8 mouse cellular contexts compared by ENCODE assay signal in the genomic region with DNA sequence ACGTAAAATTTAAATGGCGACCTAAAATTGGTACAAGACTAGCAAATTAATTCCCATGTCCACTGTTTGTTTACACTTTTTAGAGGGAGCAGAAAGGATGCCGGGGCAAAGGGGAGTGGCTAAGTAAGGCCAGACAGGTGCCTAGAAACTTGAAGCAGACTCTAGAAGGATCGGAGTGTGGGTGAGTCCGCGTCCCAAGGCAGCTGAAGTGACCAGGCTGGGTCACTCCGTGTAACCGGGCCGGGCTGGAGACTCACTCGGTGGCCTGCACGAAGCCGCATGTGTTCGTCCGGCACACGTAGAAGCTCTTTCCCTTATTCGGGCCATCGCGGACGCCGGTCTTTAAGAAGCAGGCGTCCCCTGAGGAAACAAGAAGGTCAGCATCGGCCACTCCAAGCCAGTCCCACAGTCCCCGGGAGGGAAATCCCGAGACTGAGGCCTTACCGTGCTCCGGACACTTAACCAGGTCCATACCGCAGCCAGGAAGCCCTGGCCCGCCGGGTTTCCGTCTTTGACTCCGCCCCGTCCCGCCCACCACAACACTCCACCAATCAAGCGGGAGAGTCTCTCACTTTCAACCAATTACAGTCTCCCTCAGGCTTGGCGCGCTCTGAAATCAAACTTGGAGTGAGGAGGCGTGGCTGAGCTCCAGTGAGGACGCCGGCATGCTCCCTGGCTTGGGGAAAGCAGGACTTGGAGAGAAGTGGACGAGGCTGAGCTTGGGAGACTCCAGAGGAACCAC. TPM values are rescaled to one million over a fixed set of nuclear protein-coding genes. Genes with fewer than 3 reads are reported as not detected.
DNase-seq lines count a peak whose midpoint lies in the region; ATAC-seq and TF ChIP-seq lines count a peak whose summit lies in the region.

Gene Ttf2, minus strand, starts transcription at position 488 of the 742 bp plus-strand sequence.

- H3K9ac ChIP-seq in CH12.LX (ENCODE audit: insufficient read depth, low read depth) = peak within 1 kb of the TSS; percentile 64
- peak within 1 kb of the TSS; percentile 78 for H3K9ac ChIP-seq in forebrain, embryonic 11.5 days (ENCODE audit: low read length)
- H3K9ac ChIP-seq in heart, embryonic 16.5 days (ENCODE audit: low read length) = peak within 1 kb of the TSS; percentile 80
- peak within 1 kb of the TSS; percentile 81 for H3K9ac ChIP-seq in liver, embryonic 15.5 days
- peak within 1 kb of the TSS; percentile 64 for H3K9ac ChIP-seq in neural tube, embryonic 12.5 days

- H3K36me3 ChIP-seq in CH12.LX (replicated peaks in 1 of 2; ENCODE audit: control insufficient read depth in 1 of 2, insufficient read depth in 1 of 2, low read length in 1 of 2) = peaks cover 8 to 34% of the 10 kb centered on the region in 2 experiments
- H3K36me3 ChIP-seq in forebrain, embryonic 11.5 days (ENCODE audit: control insufficient read depth, insufficient read depth, low read length) = no peaks in the 10 kb centered on the region
- no peaks in the 10 kb centered on the region for H3K36me3 ChIP-seq in heart, embryonic 16.5 days (ENCODE audit: control insufficient read depth, insufficient read depth)
- peaks cover 23% of the 10 kb centered on the region for H3K36me3 ChIP-seq in liver, embryonic 15.5 days (replicated peaks)
- no peaks in the 10 kb centered on the region for H3K36me3 ChIP-seq in neural tube, embryonic 12.5 days

- no peak for TF ChIP-seq CTCF in CH12.LX (conservative IDR thresholded peaks at IDR 0.05 in 1 of 2, IDR thresholded peaks at IDR 0.05 in 1 of 2; ENCODE audit: low read depth in 2 of 2, low read length in 2 of 2)

- peak within 1 kb of the TSS; percentile 81 to 94 (median 83) for H3K4me3 ChIP-seq in CH12.LX (replicated peaks in 1 of 3; ENCODE audit: low read depth in 2 of 3, low read length in 2 of 3, poor library complexity in 1 of 3)
- peak within 1 kb of the TSS; percentile 72 for H3K4me3 ChIP-seq in forebrain, embryonic 11.5 days (ENCODE audit: low read depth, low read length)
- H3K4me3 ChIP-seq in heart, embryonic 16.5 days (ENCODE audit: low read length) = peak within 1 kb of the TSS; percentile 75
- H3K4me3 ChIP-seq in liver, embryonic 15.5 days (replicated peaks) = peak within 1 kb of the TSS; percentile 95
- H3K4me3 ChIP-seq in neural tube, embryonic 12.5 days = peak within 1 kb of the TSS; percentile 67

- no peaks in the 10 kb centered on the region for H3K9me3 ChIP-seq in CH12.LX (replicated peaks; ENCODE audit: low read length)
- H3K9me3 ChIP-seq in forebrain, embryonic 11.5 days (ENCODE audit: control insufficient read depth, low read length) = no peaks in the 10 kb centered on the region
- no peaks in the 10 kb centered on the region for H3K9me3 ChIP-seq in heart, embryonic 16.5 days (replicated peaks; ENCODE audit: control insufficient read depth, low read length)
- no peaks in the 10 kb centered on the region for H3K9me3 ChIP-seq in liver, embryonic 15.5 days (replicated peaks)
- H3K9me3 ChIP-seq in neural tube, embryonic 12.5 days = no peaks in the 10 kb centered on the region

- dilution Hi-C loops in CH12.LX (cut with MboI; ENCODE audit: extremely low pct_ligation_motif_present, extremely low pct_unique_long_range_greater_than_20kb, low sequenced_read_pairs) = no loop called here

- peak; percentile 94 for DNase-seq in CH12.LX (ENCODE audit: extremely low read depth)
- peak; percentile 88 for DNase-seq in c-Kit-positive CD71-positive TER-119-negative erythroid progenitor cells, embryonic 14.5 days (ENCODE audit: low read depth)
- peak; percentile 95 for DNase-seq in forebrain, embryonic 11.5 days (ENCODE audit: low spot score)
- peak; percentile 93 to 97 for DNase-seq in kidney, postnatal 36 days
- peak; percentile 68 for DNase-seq in telencephalon, adult 2 months (ENCODE audit: low read depth, low spot score)

- TF ChIP-seq EP300 in CH12.LX (IDR thresholded peaks at IDR 0.05; ENCODE audit: low read length) = no peak

- in situ Hi-C loops in CH12.LX (cut with MboI; ENCODE audit: low pct_ligation_motif_present, low pct_unique_long_range_greater_than_20kb, low sequenced_read_pairs) = loop anchor here (25.0 kb wide), 1 partner anchor 843 kb away; no protein-coding TSS in a partner anchor

- H3K27ac ChIP-seq in CH12.LX (ENCODE audit: insufficient read depth, low read depth) = peak within 1 kb of the TSS; percentile 3; the same call in 1 of the 2 replicates
- no peak within 1 kb of the TSS for H3K27ac ChIP-seq in forebrain, embryonic 11.5 days (ENCODE audit: low read depth, low read length)
- no peak within 1 kb of the TSS for H3K27ac ChIP-seq in heart, embryonic 16.5 days (ENCODE audit: low read length)
- peak within 1 kb of the TSS; percentile 69 for H3K27ac ChIP-seq in liver, embryonic 15.5 days (replicated peaks)
- H3K27ac ChIP-seq in neural tube, embryonic 12.5 days = no peak within 1 kb of the TSS

- H3K4me1 ChIP-seq in CH12.LX (ENCODE audit: control insufficient read depth in 1 of 2, insufficient read depth in 2 of 2) = peaks cover 0 to 10% of the 10 kb centered on the region in 2 experiments; a peak in 2 of 4 replicates
- 0 out of 2 replicates have a peak, but pooled peaks cover 3% of the 10 kb centered on the region for H3K4me1 ChIP-seq in forebrain, embryonic 11.5 days (replicated peaks; ENCODE audit: control insufficient read depth, insufficient read depth, low read length)
- H3K4me1 ChIP-seq in heart, embryonic 16.5 days (ENCODE audit: control insufficient read depth, insufficient read depth, low read length) = peaks cover 8% of the 10 kb centered on the region; the same call in 1 of the 2 replicates
- peaks cover 18% of the 10 kb centered on the region for H3K4me1 ChIP-seq in liver, embryonic 15.5 days (replicated peaks)
- peaks cover 6% of the 10 kb centered on the region; the same call in 1 of the 2 replicates for H3K4me1 ChIP-seq in neural tube, embryonic 12.5 days

- TF ChIP-seq RAD21 in CH12.LX (IDR thresholded peaks at IDR 0.05; ENCODE audit: low read depth, low read length) = no peak

- TF ChIP-seq POLR2A in CH12.LX (IDR thresholded peaks at IDR 0.05; ENCODE audit: low read depth, low read length) = peak; percentile 90

- ATAC-seq in forebrain, embryonic 11.5 days (replicated peaks; ENCODE audit: low FRiP score) = peak; percentile 99
- ATAC-seq in heart, embryonic 16.5 days (replicated peaks; ENCODE audit: extremely low read depth, insufficient read depth, low FRiP score) = peak; percentile 99
- ATAC-seq in liver, embryonic 15.5 days (ENCODE audit: insufficient read depth) = peak; percentile 99
- peak; percentile 99 for ATAC-seq in neural tube, embryonic 12.5 days (ENCODE audit: low FRiP score, low read depth)

- H3K4me2 ChIP-seq in CH12.LX (ENCODE audit: insufficient read depth, low read depth, poor library complexity, severe bottlenecking) = peak within 1 kb of the TSS; percentile 97
- H3K4me2 ChIP-seq in forebrain, embryonic 11.5 days (ENCODE audit: low read depth, low read length, severe bottlenecking) = peak within 1 kb of the TSS; percentile 72
- peak within 1 kb of the TSS; percentile 90 for H3K4me2 ChIP-seq in heart, embryonic 16.5 days (ENCODE audit: low read depth, low read length)
- H3K4me2 ChIP-seq in liver, embryonic 15.5 days = peak within 1 kb of the TSS; percentile 90
- peak within 1 kb of the TSS; percentile 93 for H3K4me2 ChIP-seq in neural tube, embryonic 12.5 days (replicated peaks)

- WGBS in forebrain, embryonic 11.5 days = under 1% methylated on average over 40 of the region's 40 CpGs
- WGBS in heart, embryonic 16.5 days = under 1% methylated on average over 39 of the region's 40 CpGs
- under 1% methylated on average over 40 of the region's 40 CpGs for WGBS in liver, embryonic 15.5 days (ENCODE audit: insufficient replicate concordance)
- under 1% methylated on average over 40 of the region's 40 CpGs for WGBS in neural tube, embryonic 12.5 days

- no peaks in the 10 kb centered on the region for H3K27me3 ChIP-seq in CH12.LX (replicated peaks)
- H3K27me3 ChIP-seq in forebrain, embryonic 11.5 days (ENCODE audit: control insufficient read depth, insufficient read depth, low read length) = no peaks in the 10 kb centered on the region
- no peaks in the 10 kb centered on the region for H3K27me3 ChIP-seq in heart, embryonic 16.5 days (ENCODE audit: control insufficient read depth, insufficient read depth, low read length)
- no peaks in the 10 kb centered on the region for H3K27me3 ChIP-seq in liver, embryonic 15.5 days
- no peaks in the 10 kb centered on the region for H3K27me3 ChIP-seq in neural tube, embryonic 12.5 days (replicated peaks)

- H3K79me2 ChIP-seq in CH12.LX (replicated peaks; ENCODE audit: control insufficient read depth, extremely low read depth, insufficient read depth, poor library complexity, severe bottlenecking) = peaks cover 5% of the 10 kb centered on the region; the same call in 1 of the 2 replicates

TF ChIP-seq in CH12.LX, 34 proteins besides CTCF, POLR2A, EP300 and RAD21 (continues in another document):
- TF ChIP-seq MYC (IDR thresholded peaks at IDR 0.05; ENCODE audit: low read depth, low read length) = peak; percentile 67
- TF ChIP-seq UBTF (IDR thresholded peaks at IDR 0.05; ENCODE audit: low read depth, low read length) = peak; percentile 46; the same call in 1 of the 2 replicates
- TF ChIP-seq ZC3H11A (IDR thresholded peaks at IDR 0.05; ENCODE audit: low read depth, low read length) = no peak
- TF ChIP-seq HCFC1 (IDR thresholded peaks at IDR 0.05; ENCODE audit: low read depth, low read length) = peak; percentile 65
- TF ChIP-seq SIN3A (IDR thresholded peaks at IDR 0.05; ENCODE audit: low read length) = peak; percentile 77
- peak; percentile 66 for TF ChIP-seq TBP (conservative IDR thresholded peaks at IDR 0.05; ENCODE audit: low read depth, low read length)
- peak; percentile 33; the same call in 1 of the 2 replicates for TF ChIP-seq NRF1 (IDR thresholded peaks at IDR 0.05; ENCODE audit: low read depth, low read length)
- no peak for TF ChIP-seq RCOR1 (conservative IDR thresholded peaks at IDR 0.05; ENCODE audit: low read depth, low read length)
- TF ChIP-seq NELFE (IDR thresholded peaks at IDR 0.05; ENCODE audit: low read depth, low read length) = peak; percentile 87
- TF ChIP-seq MXI1 (IDR thresholded peaks at IDR 0.05; ENCODE audit: low read depth, low read length) = peak; percentile 97
- peak; percentile 93 for TF ChIP-seq ELF1 (IDR thresholded peaks at IDR 0.05; ENCODE audit: low read depth, low read length)
- 0 out of 2 replicates have a peak, but pooled peaks have one; percentile 43 for TF ChIP-seq KAT2A (IDR thresholded peaks at IDR 0.05; ENCODE audit: insufficient replicate concordance, low read length)
- no peak for TF ChIP-seq JUN (IDR thresholded peaks at IDR 0.05; ENCODE audit: insufficient read depth, low read depth, low read length)

RNA-seq across cellular contexts. Expression of gene Ttf2, which starts in this region (rescaled TPM):
- total RNA-seq in CH12.LX (2012; rRNA removed) = 27.2 and 31.8 TPM in 2 replicates
- total RNA-seq in CH12.LX (2014; rRNA removed) = 29.7 and 30.3 TPM in 2 replicates
- polyA plus RNA-seq in CH12.LX (2012; ENCODE audit: insufficient read length, low read depth) = 29.7 and 34.0 TPM in 2 replicates
- 30.2 and 30.8 TPM in 2 replicates for polyA plus RNA-seq in forebrain, embryonic 11.5 days (2014; fragmentation: Nextera tagmentation; extraction: Ambion mirVana)
- 10.4 and 11.9 TPM in 2 replicates for polyA plus RNA-seq in heart, embryonic 16.5 days (2015; fragmentation: Nextera tagmentation; extraction: Ambion mirVana)
- 6.7 and 7.0 TPM in 2 replicates for polyA plus RNA-seq in liver, embryonic 15.5 days (2015; fragmentation: Nextera tagmentation; extraction: Ambion mirVana)
- polyA plus RNA-seq in neural tube, embryonic 12.5 days (2016; fragmentation: Nextera tagmentation; extraction: Ambion mirVana) = 14.9 and 15.4 TPM in 2 replicates

Comparison
In these comparisons a context has a peak if more than half of its experiments do, and no peak if none do; other contexts are left out.
1. H3K27ac ChIP-seq: peak in CH12.LX (single experiment) and liver, embryonic 15.5 days (single experiment); none in forebrain, embryonic 11.5 days (single experiment), heart, embryonic 16.5 days (single experiment) and neural tube, embryonic 12.5 days (single experiment).
2. Peak in every context shown above with its lines, with median percentiles within 50 percentile points of each other: DNase-seq, H3K4me2 ChIP-seq, H3K4me3 ChIP-seq, H3K9ac ChIP-seq and ATAC-seq.